Mouse (Mus musculus): ENCODE data around the gene Defb30. TPM values are rescaled to one million over a fixed set of nuclear protein-coding genes. Genes with fewer than 3 reads are reported as not detected.

Gene Defb30
- not detected for total RNA-seq (2023)

GRCm38 (mm10) chr14:63049910-63050370 is at the start of gene Defb30:
Defb30 (minus strand) TSS chr14:63049960.

GRCm38 (mm10) chr14:63046691-63047090 is 3.1 kb downstream of the Defb30 start, which contains the start of gene Defb42:
Defb42 (plus strand) TSS chr14:63046991.

GRCm38 (mm10) chr14:63011471-63011870 is 38.3 kb downstream of the Defb30 start, which contains the start of gene Defb43:
Defb43 (plus strand) TSS chr14:63011771.

GRCm38 (mm10) chr14:62997777-62998176 is 52.0 kb downstream of the Defb30 start, which contains the start of gene Defb47:
Defb47 (plus strand) TSS chr14:62998077.

GRCm38 (mm10) chr14:62984410-62984809 is 65.3 kb downstream of the Defb30 start, which contains the start of gene Defb48:
Defb48 (minus strand) TSS chr14:62984510.

Other genes with a start within 250 kb of the Defb30 start
- gene Wdfy2, start 212.3 kb downstream of the Defb30 start, total RNA-seq (2023): 10 to 100 TPM; 10.3 to 10.8 TPM
- gene Defb48, start 65.5 kb downstream of the Defb30 start, total RNA-seq (2023): not detected
- gene Defb47, start 51.9 kb downstream of the Defb30 start, total RNA-seq (2023): not detected
- not detected for gene Defb43, start 38.2 kb downstream of the Defb30 start, total RNA-seq (2023)
- not detected for gene Defb42, start 3.0 kb downstream of the Defb30 start, total RNA-seq (2023)